Mouse (Mus musculus) kidney, adult 8-10 months (tissue): ENCODE results near the gene Mrfap1.

ENCODE experiments used
- DNase-seq, 2 experiments: peaks; one replicate each; pipeline ENCODE4 v3.0.0; 2022

Mrfap1 gene

GRCm38 (mm10) chr5:36796296-36797014 lies at the start of gene Mrfap1:
Gene Mrfap1, minus strand, starts transcription at chr5:36796772.
- DNase-seq, result peak; percentile 88 to 92

- DNase-seq, result no peak
Observed at GRCm38 (mm10) chr5:36844490-36844889, 47.9 kb upstream of the Mrfap1 start.

GRCm38 (mm10) chr5:36841701-36842100 lies 45.1 kb upstream of the Mrfap1 start:
- DNase-seq, result no peak

GRCm38 (mm10) chr5:36840092-36840491 lies 43.5 kb upstream of the Mrfap1 start:
- no peak for DNase-seq

- DNase-seq, result no peak
Observed at GRCm38 (mm10) chr5:36839602-36840001, 43.0 kb upstream of the Mrfap1 start.

- no peak for DNase-seq
Observed at GRCm38 (mm10) chr5:36839032-36839431, 42.5 kb upstream of the Mrfap1 start.

GRCm38 (mm10) chr5:36835933-36836332 lies 39.4 kb upstream of the Mrfap1 start:
- DNase-seq, result peak in 1 of 2 experiments; percentile 51

GRCm38 (mm10) chr5:36831272-36831671 lies 34.7 kb upstream of the Mrfap1 start:
- DNase-seq, result peak in 1 of 2 experiments; percentile 13

GRCm38 (mm10) chr5:36829913-36830879 lies 33.6 kb upstream of the Mrfap1 start, which contains the start of gene Man2b2:
Gene Man2b2, minus strand, starts transcription at chr5:36830653.
- peak; percentile 85 to 94 for DNase-seq

- DNase-seq, result no peak
Observed at GRCm38 (mm10) chr5:36829098-36829497, 32.5 kb upstream of the Mrfap1 start.

- no peak for DNase-seq
Observed at GRCm38 (mm10) chr5:36822907-36823306, 26.3 kb upstream of the Mrfap1 start.

GRCm38 (mm10) chr5:36820142-36820541 lies 23.6 kb upstream of the Mrfap1 start:
- peak; percentile 22 to 48 for DNase-seq

GRCm38 (mm10) chr5:36819742-36820141 lies 23.2 kb upstream of the Mrfap1 start:
- no peak for DNase-seq

GRCm38 (mm10) chr5:36817738-36818137 lies 21.2 kb upstream of the Mrfap1 start:
- no peak for DNase-seq

- DNase-seq, result no peak
Observed at GRCm38 (mm10) chr5:36814554-36814953, 18.0 kb upstream of the Mrfap1 start.

GRCm38 (mm10) chr5:36811413-36811812 lies 14.8 kb upstream of the Mrfap1 start:
- peak; percentile 35 to 72 for DNase-seq

GRCm38 (mm10) chr5:36810634-36811033 lies 14.1 kb upstream of the Mrfap1 start:
- no peak for DNase-seq

GRCm38 (mm10) chr5:36809123-36809522 lies 12.6 kb upstream of the Mrfap1 start:
- DNase-seq, result no peak

- no peak for DNase-seq
Observed at GRCm38 (mm10) chr5:36807106-36807505, 10.5 kb upstream of the Mrfap1 start.

GRCm38 (mm10) chr5:36797291-36797690 lies 719 bp upstream of the Mrfap1 start:
- no peak for DNase-seq

- DNase-seq, result peak; percentile 24 to 41
Observed at GRCm38 (mm10) chr5:36795647-36796295, 801 bp downstream of the Mrfap1 start.

- DNase-seq, result no peak
Observed at GRCm38 (mm10) chr5:36791861-36792260, 4.7 kb downstream of the Mrfap1 start.

- no peak for DNase-seq
Observed at GRCm38 (mm10) chr5:36786052-36786451, 10.5 kb downstream of the Mrfap1 start.
